Mouse (Mus musculus): ENCODE measurements around the gene Creg1.

- no peak for TF ChIP-seq CTCF (conservative IDR thresholded peaks at IDR 0.05; ENCODE audit: low read length)
- TF ChIP-seq POU5F1 (IDR thresholded peaks at IDR 0.05; ENCODE audit: borderline replicate concordance, low read length) = 0 out of 2 replicates have a peak, but pooled peaks have one; percentile 6
- no peak for TF ChIP-seq NANOG (IDR thresholded peaks at IDR 0.05; ENCODE audit: borderline replicate concordance, low read length)
These were observed 47.6 kb downstream of the Creg1 start for GRCm38 (mm10) chr1:165811170-165811569.
